Mouse (Mus musculus) MEL (cell line): Measurements from ENCODE around the gene Dnajc15.

Experiments used
- CHD1 ChIP-seq: IDR thresholded peaks from 2 replicates; pipeline ENCODE4 v1.6.1; 2012; ENCODE audit warnings: low read depth, mild to moderate bottlenecking, inconsistent platforms, low read length, improper control_type of control experiment
- CHD2 ChIP-seq: IDR thresholded peaks from 2 replicates; pipeline ENCODE4 v1.6.1; 2011; ENCODE audit warnings: low read length, improper control_type of control experiment
- CTCF ChIP-seq, 3 experiments: IDR thresholded peaks in 2 of 3; conservative IDR thresholded peaks in 1 of 3; 2 replicates each; pipeline ENCODE4 v1.5.1; 2011 to 2012; ENCODE audit warnings: low read length in 3 of 3, low read depth in 2 of 3, mild to moderate bottlenecking in 2 of 3, improper control_type of control experiment in 1 of 3, inconsistent platforms in 1 of 3, mixed read lengths in 1 of 3, moderate library complexity in 1 of 3; ENCODE audit not compliant: control insufficient read depth in 1 of 3, insufficient read depth in 1 of 3, poor library complexity in 1 of 3, severe bottlenecking in 1 of 3
- EP300 ChIP-seq, 2 experiments: IDR thresholded peaks; 2 replicates each; pipeline ENCODE4 v1.6.1; 2011; ENCODE audit warnings: improper control_type of control experiment in 2 of 2, low read length in 2 of 2, low read depth in 1 of 2, mild to moderate bottlenecking in 1 of 2
- HCFC1 ChIP-seq: IDR thresholded peaks from 2 replicates; pipeline ENCODE4 v1.6.1; 2012; ENCODE audit warnings: low read depth, mild to moderate bottlenecking, inconsistent platforms, low read length, improper control_type of control experiment, moderate library complexity
- MAZ ChIP-seq: IDR thresholded peaks from 2 replicates; pipeline ENCODE4 v1.6.1; 2012; ENCODE audit warnings: low read depth, mild to moderate bottlenecking, inconsistent platforms, low read length, improper control_type of control experiment
- MEF2A ChIP-seq: IDR thresholded peaks from 2 replicates; pipeline ENCODE4 v1.6.1; 2014; ENCODE audit warnings: low read depth, mild to moderate bottlenecking, inconsistent platforms, low read length, improper control_type of control experiment; ENCODE audit not compliant: poor library complexity, insufficient replicate concordance, severe bottlenecking; ENCODE audit errors: extremely low read depth
- MYC ChIP-seq: IDR thresholded peaks from 2 replicates; pipeline ENCODE4 v1.6.1; 2011; ENCODE audit warnings: low read depth, mild to moderate bottlenecking, low read length, improper control_type of control experiment, moderate library complexity
- POLR2A ChIP-seq, 2 experiments: IDR thresholded peaks; 2 replicates each; pipeline ENCODE4 v1.6.1; 2011 to 2012; ENCODE audit warnings: low read length in 2 of 2, mild to moderate bottlenecking in 2 of 2, control low read depth in 1 of 2, improper control_type of control experiment in 1 of 2, low read depth in 1 of 2, moderate library complexity in 1 of 2; ENCODE audit not compliant: control insufficient read depth in 1 of 2, insufficient read depth in 1 of 2, poor library complexity in 1 of 2
- RAD21 ChIP-seq: IDR thresholded peaks from 2 replicates; pipeline ENCODE4 v1.6.1; 2011; ENCODE audit warnings: mild to moderate bottlenecking, low read depth, low read length, improper control_type of control experiment
- RCOR1 ChIP-seq: IDR thresholded peaks from 2 replicates; pipeline ENCODE4 v1.6.1; 2012; ENCODE audit warnings: low read depth, mild to moderate bottlenecking, inconsistent platforms, low read length, improper control_type of control experiment
- TBP ChIP-seq: IDR thresholded peaks from 2 replicates; pipeline ENCODE4 v1.8.0; 2011; ENCODE audit warnings: low read depth, low read length, improper control_type of control experiment

DNA sequence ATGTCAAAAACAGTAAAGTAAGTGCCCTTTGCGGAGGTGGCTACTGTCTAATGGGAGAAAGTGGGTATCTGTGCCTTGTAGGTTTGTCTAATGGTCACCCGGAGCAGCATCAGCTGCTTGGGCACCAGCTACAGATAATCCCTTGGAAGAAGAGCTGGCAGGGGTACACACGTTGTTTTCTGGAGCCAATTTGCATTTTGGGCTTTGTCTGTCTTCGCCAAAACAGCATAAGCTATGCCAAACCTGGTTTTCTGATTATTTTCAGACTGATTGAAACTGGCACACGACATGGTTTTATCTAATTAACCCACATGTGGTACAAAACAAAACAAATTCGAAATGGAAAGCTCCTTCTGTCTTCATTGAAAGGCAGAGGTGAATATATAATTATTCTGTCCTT, 7.7 kb upstream of the Dnajc15 start:
- TF ChIP-seq POLR2A (IDR thresholded peaks at IDR 0.05; ENCODE audit: control insufficient read depth in 1 of 2, insufficient read depth in 1 of 2, low read depth in 1 of 2, low read length in 2 of 2, poor library complexity in 1 of 2): no peak
- TF ChIP-seq CHD1: no peak
- no peak for TF ChIP-seq CTCF (IDR thresholded peaks at IDR 0.05 in 2 of 3, conservative IDR thresholded peaks at IDR 0.05 in 1 of 3; ENCODE audit: control insufficient read depth in 1 of 3, insufficient read depth in 1 of 3, low read depth in 2 of 3, low read length in 3 of 3, poor library complexity in 1 of 3, severe bottlenecking in 1 of 3)
- TF ChIP-seq MAZ: no peak
- TF ChIP-seq RAD21: no peak
- no peak for TF ChIP-seq TBP
- no peak for TF ChIP-seq HCFC1
- TF ChIP-seq MEF2A: no peak
- no peak for TF ChIP-seq CHD2
- TF ChIP-seq EP300 (IDR thresholded peaks at IDR 0.05; ENCODE audit: low read depth in 1 of 2, low read length in 2 of 2): no peak
- no peak for TF ChIP-seq MYC
- TF ChIP-seq RCOR1: no peak
